Mouse (Mus musculus) CH12.LX (cell line): ENCODE measurements around the gene Il17rc. TPM values are rescaled to one million over a fixed set of nuclear protein-coding genes. Genes with fewer than 3 reads are reported as not detected.

Source experiments
- DNase-seq: peaks from one replicate; pipeline ENCODE4 v3.0.0-alpha.2; 2013; ENCODE audit errors: extremely low read depth
- H3K27ac ChIP-seq: 2 replicates; pipeline ENCODE4 v1.5.1; 2012; ENCODE audit warnings: low read depth, mild to moderate bottlenecking, control low read depth, moderate library complexity; ENCODE audit not compliant: insufficient read depth
- H3K27me3 ChIP-seq: replicated peaks from 2 replicates; pipeline ENCODE3; 2012; ENCODE audit warnings: inconsistent platforms
- H3K36me3 ChIP-seq, 2 experiments: replicated peaks in 1 of 2; 2 replicates each; pipeline versions ENCODE3 to v1.6.1; 2012; ENCODE audit warnings: inconsistent platforms in 1 of 2, low read length in 1 of 2, mild to moderate bottlenecking in 1 of 2, mixed read lengths in 1 of 2, moderate library complexity in 1 of 2; ENCODE audit not compliant: control insufficient read depth in 1 of 2, insufficient read depth in 1 of 2
- H3K4me1 ChIP-seq, 2 experiments: 2 replicates each; pipeline ENCODE4 v1.6.1; 2012; ENCODE audit warnings: inconsistent platforms in 1 of 2, moderate library complexity in 1 of 2; ENCODE audit not compliant: insufficient read depth in 2 of 2, control insufficient read depth in 1 of 2
- H3K4me2 ChIP-seq: 2 replicates; pipeline ENCODE4 v1.6.1; 2012; ENCODE audit warnings: low read depth, mild to moderate bottlenecking, control low read depth; ENCODE audit not compliant: poor library complexity, insufficient read depth, severe bottlenecking
- H3K4me3 ChIP-seq, 3 experiments: fragments of 150-350 bp in 1 of 3; sonication (generic) in 1 of 3; replicated peaks in 1 of 3; 2 replicates each; pipeline versions ENCODE3 to v1.5.1; 2011 to 2012; ENCODE audit warnings: low read depth in 2 of 3, low read length in 2 of 3, mild to moderate bottlenecking in 2 of 3, moderate library complexity in 2 of 3, control low read depth in 1 of 3, improper control_type of control experiment in 1 of 3, inconsistent platforms in 1 of 3, mixed read lengths in 1 of 3; ENCODE audit not compliant: poor library complexity in 1 of 3
- H3K79me2 ChIP-seq: replicated peaks from 2 replicates; pipeline ENCODE4 v1.6.1; 2012; ENCODE audit warnings: mild to moderate bottlenecking, moderate library complexity; ENCODE audit not compliant: control insufficient read depth, poor library complexity, insufficient read depth, severe bottlenecking; ENCODE audit errors: extremely low read depth
- H3K9ac ChIP-seq: 2 replicates; pipeline ENCODE4 v1.6.1; 2012; ENCODE audit warnings: low read depth, mild to moderate bottlenecking, control low read depth, moderate library complexity; ENCODE audit not compliant: insufficient read depth
- H3K9me3 ChIP-seq: replicated peaks from 2 replicates; pipeline ENCODE3; 2012; ENCODE audit warnings: low read length, inconsistent platforms, mixed read lengths
- BHLHE40 ChIP-seq: IDR thresholded peaks from 2 replicates; pipeline ENCODE4 v1.6.1; 2011; ENCODE audit warnings: mild to moderate bottlenecking, low read depth, low read length, improper control_type of control experiment
- CHD1 ChIP-seq: IDR thresholded peaks from 2 replicates; pipeline ENCODE4 v1.6.1; 2012; ENCODE audit warnings: low read depth, low read length, improper control_type of control experiment, inconsistent platforms
- CHD2 ChIP-seq: IDR thresholded peaks from 2 replicates; pipeline ENCODE4 v1.6.1; 2011; ENCODE audit warnings: low read length, improper control_type of control experiment
- CTCF ChIP-seq, 2 experiments: IDR thresholded peaks in 1 of 2; conservative IDR thresholded peaks in 1 of 2; 2 replicates each; pipeline ENCODE4 v1.5.1; 2011 to 2012; ENCODE audit warnings: low read depth in 2 of 2, low read length in 2 of 2, improper control_type of control experiment in 1 of 2, inconsistent platforms in 1 of 2, mild to moderate bottlenecking in 1 of 2, moderate library complexity in 1 of 2
- E2F4 ChIP-seq: IDR thresholded peaks from 2 replicates; pipeline ENCODE4 v1.6.1; 2011; ENCODE audit warnings: low read depth, low read length, improper control_type of control experiment; ENCODE audit not compliant: insufficient replicate concordance
- ELF1 ChIP-seq: IDR thresholded peaks from 2 replicates; pipeline ENCODE4 v1.6.1; 2014; ENCODE audit warnings: low read depth, mild to moderate bottlenecking, inconsistent platforms, low read length, improper control_type of control experiment
- EP300 ChIP-seq: IDR thresholded peaks from 2 replicates; pipeline ENCODE4 v1.6.1; 2011; ENCODE audit warnings: low read length, improper control_type of control experiment
- ETS1 ChIP-seq: conservative IDR thresholded peaks from 2 replicates; pipeline ENCODE4 v1.6.1; 2012; ENCODE audit warnings: low read depth, mild to moderate bottlenecking, inconsistent platforms, low read length, improper control_type of control experiment, moderate library complexity
- GABPA ChIP-seq: IDR thresholded peaks from 2 replicates; pipeline ENCODE4 v1.6.1; 2012; ENCODE audit warnings: low read depth, low read length, improper control_type of control experiment, inconsistent platforms; ENCODE audit not compliant: insufficient replicate concordance
- HCFC1 ChIP-seq: IDR thresholded peaks from 2 replicates; pipeline ENCODE4 v1.6.1; 2012; ENCODE audit warnings: low read depth, mild to moderate bottlenecking, inconsistent platforms, low read length, improper control_type of control experiment
- IRF4 ChIP-seq: IDR thresholded peaks from 2 replicates; pipeline ENCODE4 v1.6.1; 2014; ENCODE audit warnings: low read depth, mild to moderate bottlenecking, inconsistent platforms, low read length, improper control_type of control experiment
- JUN ChIP-seq: IDR thresholded peaks from 2 replicates; pipeline ENCODE4 v1.6.1; 2011; ENCODE audit warnings: low read depth, mild to moderate bottlenecking, low read length, improper control_type of control experiment, moderate library complexity; ENCODE audit not compliant: insufficient read depth
- JUND ChIP-seq: conservative IDR thresholded peaks from 2 replicates; pipeline ENCODE4 v1.6.1; 2011; ENCODE audit warnings: low read depth, low read length, improper control_type of control experiment
- KAT2A ChIP-seq: IDR thresholded peaks from 2 replicates; pipeline ENCODE4 v1.6.1; 2012; ENCODE audit warnings: low read length, improper control_type of control experiment, inconsistent platforms; ENCODE audit not compliant: insufficient replicate concordance
- MAFK ChIP-seq: IDR thresholded peaks from 2 replicates; pipeline ENCODE4 v1.6.1; 2011; ENCODE audit warnings: low read length, improper control_type of control experiment; ENCODE audit not compliant: insufficient replicate concordance
- MAX ChIP-seq: IDR thresholded peaks from 2 replicates; pipeline ENCODE4 v1.6.1; 2011; ENCODE audit warnings: low read length, improper control_type of control experiment
- MAZ ChIP-seq: IDR thresholded peaks from 2 replicates; pipeline ENCODE4 v1.6.1; 2012; ENCODE audit warnings: low read depth, mild to moderate bottlenecking, inconsistent platforms, low read length, improper control_type of control experiment, moderate library complexity
- MEF2A ChIP-seq: IDR thresholded peaks from 2 replicates; pipeline ENCODE4 v1.6.1; 2014; ENCODE audit warnings: low read depth, mild to moderate bottlenecking, inconsistent platforms, low read length, improper control_type of control experiment, borderline replicate concordance
- MXI1 ChIP-seq: IDR thresholded peaks from 2 replicates; pipeline ENCODE4 v1.6.1; 2011; ENCODE audit warnings: mild to moderate bottlenecking, low read depth, low read length, improper control_type of control experiment
- MYC ChIP-seq: IDR thresholded peaks from 2 replicates; pipeline ENCODE4 v1.6.1; 2011; ENCODE audit warnings: low read depth, mild to moderate bottlenecking, improper control_type of control experiment, low read length
- NELFE ChIP-seq: IDR thresholded peaks from 2 replicates; pipeline ENCODE4 v1.6.1; 2011; ENCODE audit warnings: low read depth, low read length, improper control_type of control experiment
- NRF1 ChIP-seq: IDR thresholded peaks from 2 replicates; pipeline ENCODE4 v1.6.1; 2014; ENCODE audit warnings: low read depth, mild to moderate bottlenecking, inconsistent platforms, low read length, improper control_type of control experiment, moderate library complexity
- PAX5 ChIP-seq: IDR thresholded peaks from 2 replicates; pipeline ENCODE4 v1.6.1; 2012; ENCODE audit warnings: low read length, inconsistent platforms, mixed read lengths
- POLR2A ChIP-seq: IDR thresholded peaks from 2 replicates; pipeline ENCODE4 v1.6.1; 2011; ENCODE audit warnings: low read depth, mild to moderate bottlenecking, improper control_type of control experiment, low read length
- POLR2AphosphoS2 ChIP-seq: IDR thresholded peaks from 2 replicates; pipeline ENCODE4 v1.6.1; 2011; ENCODE audit warnings: low read depth, low read length, improper control_type of control experiment
- RAD21 ChIP-seq: IDR thresholded peaks from 2 replicates; pipeline ENCODE4 v1.6.1; 2011; ENCODE audit warnings: low read depth, mild to moderate bottlenecking, low read length, improper control_type of control experiment, moderate library complexity
- RCOR1 ChIP-seq: conservative IDR thresholded peaks from 2 replicates; pipeline ENCODE4 v1.6.1; 2012; ENCODE audit warnings: low read depth, mild to moderate bottlenecking, inconsistent platforms, low read length, improper control_type of control experiment
- SIN3A ChIP-seq: IDR thresholded peaks from 2 replicates; pipeline ENCODE4 v1.6.1; 2012; ENCODE audit warnings: low read length, improper control_type of control experiment, inconsistent platforms
- SMC3 ChIP-seq: IDR thresholded peaks from 2 replicates; pipeline ENCODE4 v1.6.1; 2011; ENCODE audit warnings: low read depth, low read length, improper control_type of control experiment
- TBP ChIP-seq: conservative IDR thresholded peaks from 2 replicates; pipeline ENCODE4 v1.6.1; 2011; ENCODE audit warnings: low read depth, low read length, improper control_type of control experiment
- TCF12 ChIP-seq: IDR thresholded peaks from 2 replicates; pipeline ENCODE4 v1.6.1; 2014; ENCODE audit warnings: low read depth, mild to moderate bottlenecking, inconsistent platforms, low read length, improper control_type of control experiment
- UBTF ChIP-seq: IDR thresholded peaks from 2 replicates; pipeline ENCODE4 v1.6.1; 2012; ENCODE audit warnings: low read depth, mild to moderate bottlenecking, inconsistent platforms, low read length, improper control_type of control experiment, moderate library complexity
- USF1 ChIP-seq: IDR thresholded peaks from 2 replicates; pipeline ENCODE4 v1.6.1; 2014; ENCODE audit warnings: low read depth, mild to moderate bottlenecking, inconsistent platforms, low read length, improper control_type of control experiment
- USF2 ChIP-seq: conservative IDR thresholded peaks from 2 replicates; pipeline ENCODE4 v1.6.1; 2011; ENCODE audit warnings: low read depth, low read length, improper control_type of control experiment
- ZC3H11A ChIP-seq: IDR thresholded peaks from 2 replicates; pipeline ENCODE4 v1.6.1; 2012; ENCODE audit warnings: low read depth, mild to moderate bottlenecking, inconsistent platforms, low read length, improper control_type of control experiment
- ZKSCAN1 ChIP-seq: IDR thresholded peaks from 2 replicates; pipeline ENCODE4 v1.6.1; 2012; ENCODE audit warnings: low read depth, inconsistent platforms, low read length, improper control_type of control experiment, borderline replicate concordance
- ZMIZ1 ChIP-seq: IDR thresholded peaks from 2 replicates; pipeline ENCODE4 v1.6.1; 2012; ENCODE audit warnings: low read depth, mild to moderate bottlenecking, inconsistent platforms, low read length, improper control_type of control experiment
- ZNF384 ChIP-seq: IDR thresholded peaks from 2 replicates; pipeline ENCODE4 v1.6.1; 2012; ENCODE audit warnings: low read depth, low read length, improper control_type of control experiment, inconsistent platforms
- dilution Hi-C: fragments of 300-500 bp; cut with MboI; formaldehyde crosslinking; loops from 2 replicates; pipeline ENCODE4 v1.14.3; 2020; ENCODE audit warnings: low sequenced_read_pairs; ENCODE audit not compliant: extremely low pct_unique_long_range_greater_than_20kb, extremely low pct_ligation_motif_present
- in situ Hi-C: fragments of 300-500 bp; cut with MboI; formaldehyde crosslinking; loops from 3 replicates; pipeline ENCODE4 v1.14.3; 2019; ENCODE audit warnings: low sequenced_read_pairs, low pct_ligation_motif_present, low pct_unique_long_range_greater_than_20kb, mixed read lengths
- polyA plus RNA-seq: library from polyadenylated mRNA; unstranded; fragments of >175 nt; gene quantifications from 2 replicates; pipeline ENCODE4 v1.2.1, GENCODE M21; 2012; ENCODE audit warnings: low read depth; ENCODE audit not compliant: insufficient read length
- total RNA-seq, 2 experiments: library from RNA; depleted of rRNA; stranded (reverse); fragments of 300-350 nt in 1 of 2; fragments of >200 nt in 1 of 2; gene quantifications; 2 replicates each; pipeline ENCODE4 v1.2.3; 2012 to 2014

Il17rc gene
- total and polyA plus RNA-seq, 3 experiments, result not detected

GRCm38 (mm10) chr6:113431801-113432200, 39.4 kb upstream of the Il17rc start:
- Histone ChIP-seq H3K4me2 (peak overlapping the region; percentile 40; the same call in 1 of the 2 replicates), H3K4me3 (no peak overlapping the region), H3K9ac (no peak overlapping the region), H3K27ac (no peak overlapping the region), H3K79me2 (no peaks in the 10 kb centered on the region), H3K27me3 (no peaks in the 10 kb centered on the region), H3K4me1 (peaks cover 23 to 48% of the 10 kb centered on the region in 2 experiments), H3K36me3 (no peaks in the 10 kb centered on the region), H3K9me3 (peaks cover 5% of the 10 kb centered on the region)
- TF ChIP-seq BHLHE40 (peak; percentile 34), GABPA (no peak), EP300 (peak; percentile 47; the same call in 1 of the 2 replicates), JUN (no peak), ETS1 (no peak), RCOR1 (no peak), MXI1 (no peak), IRF4 (peak; percentile 9; the same call in 1 of the 2 replicates), MEF2A (0 out of 2 replicates have a peak, but pooled peaks have one; percentile 25), USF2 (no peak), MYC (no peak), ZKSCAN1 (no peak), MAFK (0 out of 2 replicates have a peak, but pooled peaks have one; percentile 19), NELFE (no peak), E2F4 (no peak), HCFC1 (no peak), ZMIZ1 (no peak), SMC3 (no peak), POLR2A (no peak), SIN3A (no peak), MAX (no peak), ZC3H11A (no peak), POLR2AphosphoS2 (no peak), RAD21 (no peak), CTCF (conservative IDR thresholded peaks at IDR 0.05 in 1 of 2, IDR thresholded peaks at IDR 0.05 in 1 of 2; ENCODE audit: low read depth in 2 of 2, low read length in 2 of 2) (no peak), MAZ (no peak), TCF12 (0 out of 2 replicates have a peak, but pooled peaks have one; percentile 21), ZNF384 (peak; percentile 97), CHD2 (no peak), UBTF (no peak), PAX5 (no peak), TBP (no peak), CHD1 (no peak), ELF1 (no peak), JUND (no peak), USF1 (no peak), KAT2A (no peak), NRF1 (no peak)
- in situ Hi-C loops (no loop called here), dilution Hi-C loops (no loop called here)
- DNase-seq, result no peak
